Mouse (Mus musculus): Measurements from ENCODE around the gene Eml4. TPM values are rescaled to one million over a fixed set of nuclear protein-coding genes. Genes with fewer than 3 reads are reported as not detected.

Eml4 gene
- polyA plus RNA-seq, 1 experiment from 2014 or later: 34.7 TPM

GRCm38 (mm10) chr17:83524753-83525152, 174.0 kb downstream of the Eml4 start:
- Histone ChIP-seq H3K4me1 (peaks cover 45% of the 10 kb centered on the region), H3K36me3 (no peaks in the 10 kb centered on the region), H3K27me3 (ENCODE audit: low read depth, poor library complexity, severe bottlenecking) (peaks cover 13% of the 10 kb centered on the region; the same call in 1 of the 2 replicates), H3K4me3 (no peak overlapping the region), H3K27ac (replicated peaks) (no peak overlapping the region), H3K9me3 (replicated peaks) (no peaks in the 10 kb centered on the region)
- 54% methylated on average over 7 of the region's 7 CpGs for WGBS
- no peak for DNase-seq (ENCODE audit: low spot score)

- H3K4me1 ChIP-seq: peaks cover 45% of the 10 kb centered on the region
- peak overlapping the region; percentile 69 for H3K27ac ChIP-seq (replicated peaks)
- H3K4me3 ChIP-seq: peak overlapping the region; percentile 23; the same call in 1 of the 2 replicates
- 2% methylated on average over 8 of the region's 8 CpGs for WGBS
- H3K9me3 ChIP-seq (replicated peaks): no peaks in the 10 kb centered on the region
- peak; percentile 39 for DNase-seq (ENCODE audit: low spot score)
- peaks cover 13% of the 10 kb centered on the region; the same call in 1 of the 2 replicates for H3K27me3 ChIP-seq (ENCODE audit: low read depth, poor library complexity, severe bottlenecking)
- no peaks in the 10 kb centered on the region for H3K36me3 ChIP-seq
Observed at GRCm38 (mm10) chr17:83525596-83525995, 174.9 kb downstream of the Eml4 start.

- H3K27me3 ChIP-seq (ENCODE audit: low read depth, poor library complexity, severe bottlenecking): peaks cover 13% of the 10 kb centered on the region; the same call in 1 of the 2 replicates
- H3K27ac ChIP-seq (replicated peaks): peak overlapping the region; percentile 69
- DNase-seq (ENCODE audit: low spot score): peak; percentile 49
- no peaks in the 10 kb centered on the region for H3K9me3 ChIP-seq (replicated peaks)
- no peak overlapping the region for H3K4me3 ChIP-seq
- WGBS: 5% methylated on average over 5 of the region's 5 CpGs
- H3K36me3 ChIP-seq: no peaks in the 10 kb centered on the region
- peaks cover 45% of the 10 kb centered on the region for H3K4me1 ChIP-seq
Observed at GRCm38 (mm10) chr17:83526091-83526561, 175.4 kb downstream of the Eml4 start.

- Histone ChIP-seq H3K4me1 (peaks cover 45% of the 10 kb centered on the region), H3K27ac (replicated peaks) (peak overlapping the region; percentile 88), H3K9me3 (replicated peaks) (no peaks in the 10 kb centered on the region), H3K36me3 (no peaks in the 10 kb centered on the region), H3K4me3 (peak overlapping the region; percentile 43), H3K27me3 (ENCODE audit: low read depth, poor library complexity, severe bottlenecking) (peaks cover 13% of the 10 kb centered on the region; the same call in 1 of the 2 replicates)
- DNase-seq (ENCODE audit: low spot score): peak; percentile 72
- WGBS: 24% methylated on average over 13 of the region's 13 CpGs
Observed at GRCm38 (mm10) chr17:83526624-83527532, 176.1 kb downstream of the Eml4 start.

- 25% methylated on average over 17 of the region's 17 CpGs for WGBS
- H3K36me3 ChIP-seq: no peaks in the 10 kb centered on the region
- peaks cover 13% of the 10 kb centered on the region; the same call in 1 of the 2 replicates for H3K27me3 ChIP-seq (ENCODE audit: low read depth, poor library complexity, severe bottlenecking)
- H3K27ac ChIP-seq (replicated peaks): peak overlapping the region; percentile 88
- peak overlapping the region; percentile 43 for H3K4me3 ChIP-seq
- H3K9me3 ChIP-seq (replicated peaks): no peaks in the 10 kb centered on the region
- DNase-seq (ENCODE audit: low spot score): peak; percentile 56
- peaks cover 45% of the 10 kb centered on the region for H3K4me1 ChIP-seq
Observed at GRCm38 (mm10) chr17:83527651-83528381, 177.1 kb downstream of the Eml4 start.

Other genes starting within 250 kb of the Eml4 start
- 4.9 and 6.0 TPM in 2 replicates for gene Pkdcc, start 135.6 kb upstream of the Eml4 start, polyA plus RNA-seq (2016; fragmentation: Nextera tagmentation; extraction: Ambion mirVana)
- gene Cox7a2l, start 166.4 kb downstream of the Eml4 start, polyA plus RNA-seq (2016; fragmentation: Nextera tagmentation; extraction: Ambion mirVana): 138 and 143 TPM in 2 replicates